Mouse (Mus musculus) erythroid progenitor cell, adult 5-6 weeks (primary cell): ENCODE measurements around the gene Exoc2. TPM values are rescaled to one million over a fixed set of nuclear protein-coding genes. Genes with fewer than 3 reads are reported as not detected.
A peak's percentile ranks its signal among the peaks of the same experiment; 100 is the strongest.

ENCODE experiments used
- ATAC-seq: replicated peaks from 2 replicates; pipeline ENCODE4 v1.8.0; 2016; ENCODE audit warnings: moderate number of reproducible peaks, mild to moderate bottlenecking, moderate TSS enrichment, inconsistent platforms; ENCODE audit not compliant: poor library complexity, low FRiP score, severe bottlenecking
- total RNA-seq, 2 experiments: library from RNA; stranded (forward) in 1 of 2; stranded (reverse) in 1 of 2; fragments of 150-400 nt in 1 of 2; fragments of 186-747, 209-891 nt in 1 of 2; gene quantifications; 2 replicates each; pipeline versions ENCODE4 v1.2.3 to v1.2.4; 2015 to 2017; ENCODE audit warnings: low replicate concordance in 2 of 2

The Exoc2 gene
- total RNA-seq, 2 experiments from 2014 or later = 29.1 to 72.9 TPM

DNA sequence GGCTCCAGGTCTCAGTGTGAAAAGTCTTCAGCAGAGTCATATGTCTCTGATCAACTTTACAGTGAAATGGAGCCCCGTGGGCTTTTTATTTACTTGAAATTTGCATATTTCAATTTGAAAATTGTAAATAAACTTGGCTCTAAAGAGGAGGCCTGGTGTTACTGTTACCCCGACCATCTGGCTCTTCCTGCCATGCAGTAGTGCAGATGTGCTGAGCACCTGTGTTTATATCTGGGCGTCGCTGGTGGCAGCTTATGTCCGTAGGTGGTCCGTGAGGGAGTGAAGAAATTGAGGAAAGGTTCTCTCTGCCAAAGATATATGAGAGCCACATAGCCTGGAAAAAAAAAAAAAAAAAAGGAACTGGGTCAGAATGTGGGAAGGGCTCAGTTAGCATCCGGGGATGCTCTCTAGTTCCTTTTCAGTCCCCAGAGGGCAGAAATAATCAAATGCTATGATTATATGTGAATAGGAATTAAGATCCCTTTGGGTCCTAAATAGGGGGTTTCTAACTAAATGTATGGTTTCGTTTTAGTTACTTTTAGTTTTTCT is 2.7 kb upstream of the Exoc2 start:
- no peak for ATAC-seq

DNA sequence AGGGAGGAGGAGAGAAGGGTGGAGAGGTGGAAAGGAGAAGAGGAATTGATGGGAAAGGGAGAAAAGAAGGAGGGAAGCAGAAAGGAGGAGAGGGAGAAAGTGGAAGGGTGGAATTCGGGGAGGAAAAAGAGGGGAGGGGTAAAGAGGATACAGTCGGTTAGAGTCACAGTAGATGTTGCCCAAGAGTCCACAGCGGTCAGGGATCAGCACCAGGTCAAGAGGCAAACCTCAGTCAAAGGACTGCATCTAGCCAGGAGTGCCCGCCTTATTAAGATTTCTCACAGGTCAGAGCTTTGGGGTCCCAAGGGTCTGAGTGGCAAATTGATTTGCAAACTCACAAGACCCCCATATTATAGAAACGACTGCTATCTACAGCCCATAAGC is 346 bp upstream of the Exoc2 start:
- no peak for ATAC-seq

DNA sequence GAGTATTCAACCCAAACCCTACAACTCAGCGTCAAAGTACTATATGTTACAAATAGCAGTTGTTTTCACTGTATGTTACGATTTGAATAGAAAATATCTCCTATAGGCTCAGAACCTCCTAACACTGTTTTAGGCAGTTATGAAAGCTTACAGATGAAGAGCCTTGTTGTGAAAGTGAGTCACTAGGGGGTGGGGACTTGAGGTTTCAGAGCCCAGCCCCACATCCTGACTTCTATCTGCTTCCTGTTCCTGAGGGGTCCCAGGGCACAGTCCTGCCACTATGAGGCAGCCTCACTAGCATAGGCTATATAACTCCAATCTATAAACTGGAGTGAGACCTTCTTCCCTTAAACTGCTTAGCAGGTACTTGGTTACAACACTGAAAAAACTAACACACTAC is 1.8 kb downstream of the Exoc2 start:
- 0 out of 2 replicates have a peak, but pooled peaks have one; percentile 21 for ATAC-seq

DNA sequence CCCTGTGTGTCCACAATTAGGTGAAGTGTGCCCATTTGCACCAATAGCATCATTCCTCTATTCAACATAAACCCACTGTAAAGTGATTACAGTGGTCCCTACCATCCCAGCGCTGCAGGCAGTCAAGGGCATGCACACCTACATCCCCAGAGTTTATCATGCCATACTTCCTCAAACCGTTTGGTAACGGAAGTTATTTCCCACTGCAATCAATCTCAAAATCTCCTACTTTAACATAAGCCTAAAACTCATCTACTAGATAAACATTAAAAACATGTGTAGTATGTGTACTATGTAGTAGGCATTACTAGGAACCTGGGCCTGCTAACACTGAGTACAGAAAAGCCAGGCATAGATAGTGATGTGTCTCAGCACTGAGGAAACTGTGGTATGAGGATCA is 2.8 kb downstream of the Exoc2 start:
- ATAC-seq = no peak

DNA sequence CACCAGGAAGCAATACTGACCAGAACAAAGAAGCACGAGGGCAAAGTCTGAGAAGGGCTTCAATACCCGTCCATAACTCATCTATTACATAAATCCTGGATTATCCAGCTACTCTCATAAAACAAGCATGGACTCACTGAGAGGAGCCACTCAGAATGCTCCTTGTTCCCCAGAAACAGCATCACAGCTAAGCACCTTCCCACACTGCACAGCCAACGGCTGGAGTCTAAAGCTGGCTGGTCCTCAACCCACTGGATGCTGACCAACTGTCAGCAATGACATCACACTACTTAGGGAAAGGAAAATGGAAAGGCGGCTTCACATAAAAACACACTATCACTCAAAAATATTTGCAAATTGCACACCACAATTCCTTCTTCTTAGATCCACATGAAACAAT is 5.6 kb downstream of the Exoc2 start:
- no peak for ATAC-seq

DNA sequence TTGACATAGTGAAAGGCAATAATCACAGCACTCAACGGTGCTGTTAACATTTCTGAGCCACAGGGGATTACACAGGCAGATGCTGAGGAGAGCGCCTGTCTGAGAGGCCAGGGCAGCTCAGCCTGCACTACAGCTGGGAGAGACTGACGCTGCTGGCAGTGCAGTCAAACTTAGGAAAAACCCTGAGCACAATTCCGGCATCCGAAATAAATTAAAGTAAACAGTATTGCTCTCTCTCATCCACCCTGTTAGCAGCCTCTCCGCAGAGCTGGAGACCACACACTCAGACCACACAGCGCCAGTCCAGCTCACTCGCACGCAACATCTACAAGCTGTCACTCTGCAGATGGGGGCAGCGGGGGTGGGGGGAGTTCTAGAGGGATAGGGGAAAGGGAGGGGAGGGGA is 7.4 kb downstream of the Exoc2 start:
- no peak for ATAC-seq

DNA sequence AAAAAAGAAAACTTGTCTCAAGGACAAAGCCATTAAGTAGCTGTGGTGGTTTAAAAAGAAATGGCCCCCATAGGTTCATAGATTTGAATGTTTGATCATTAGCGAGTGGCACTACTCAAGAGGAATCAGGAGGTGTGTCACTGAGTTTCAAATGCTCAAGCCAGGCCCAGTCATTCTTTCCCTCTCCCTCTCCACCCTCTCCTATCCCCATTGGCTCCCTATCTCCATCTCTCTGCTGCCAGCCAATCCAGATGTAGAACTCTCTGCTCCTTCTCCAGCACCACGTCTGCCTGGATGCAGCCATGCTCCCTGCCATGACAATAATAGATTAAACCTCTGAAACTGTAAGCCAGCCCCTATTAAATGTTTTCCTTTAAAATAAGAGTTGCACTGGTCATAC is 12.0 kb downstream of the Exoc2 start:
- ATAC-seq = peak; percentile 74

DNA sequence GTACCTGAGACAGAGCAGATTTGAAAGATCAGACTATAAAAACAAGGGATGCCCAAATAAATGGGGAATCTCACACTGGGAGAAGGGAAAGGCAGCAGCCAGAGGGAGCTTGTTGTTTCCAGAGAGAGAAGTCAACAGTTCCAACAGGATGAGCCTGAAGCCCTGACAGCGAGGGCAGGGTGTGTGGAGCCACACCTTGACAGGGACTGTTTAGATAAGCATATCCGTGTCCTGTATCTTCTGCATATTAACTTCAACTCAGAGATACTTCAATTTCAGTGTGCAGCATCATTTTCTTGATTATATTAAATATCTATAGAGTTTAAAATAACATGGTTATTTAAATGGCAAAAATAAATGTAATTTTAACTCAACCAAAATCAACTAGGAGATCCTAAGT is 13.2 kb downstream of the Exoc2 start:
- ATAC-seq = peak; percentile 96

DNA sequence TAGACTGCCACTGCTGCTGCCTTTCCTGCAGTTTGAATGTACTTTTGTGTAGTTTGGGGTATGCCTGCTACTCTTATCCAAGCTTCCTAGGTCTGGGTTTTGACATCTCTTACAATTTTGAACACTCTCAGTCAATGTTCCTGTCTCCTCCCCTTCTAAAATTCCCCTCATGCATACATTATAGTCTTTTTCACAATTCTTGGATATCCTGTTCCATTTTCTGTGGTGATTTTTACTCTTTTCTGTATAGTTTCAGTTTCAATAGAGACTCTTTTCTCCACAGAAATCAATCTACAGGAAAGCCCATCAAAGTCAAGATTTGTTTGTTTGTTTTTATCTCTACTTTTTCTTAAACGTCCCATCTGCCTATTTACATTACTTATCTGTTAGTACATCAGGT is 20.3 kb downstream of the Exoc2 start:
- no peak for ATAC-seq

DNA sequence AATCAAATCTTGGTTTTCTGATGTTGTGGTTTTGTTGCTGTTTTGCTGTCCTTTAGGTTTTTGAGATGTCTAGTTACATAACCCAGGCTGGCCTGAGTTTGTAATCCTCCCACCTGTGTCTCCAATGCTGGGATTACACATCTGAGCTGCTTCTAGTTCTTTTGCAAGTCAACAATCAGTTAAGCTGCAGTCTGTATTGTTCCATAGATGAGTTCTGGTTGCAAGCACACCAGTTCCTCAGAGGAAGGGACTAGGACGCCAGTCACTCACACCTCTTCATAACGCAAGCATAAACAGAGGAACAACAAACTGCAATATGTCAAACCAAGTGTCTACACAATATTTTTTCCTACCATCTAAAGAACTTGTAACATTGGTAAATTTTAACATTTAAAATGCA is 21.8 kb downstream of the Exoc2 start:
- no peak for ATAC-seq

DNA sequence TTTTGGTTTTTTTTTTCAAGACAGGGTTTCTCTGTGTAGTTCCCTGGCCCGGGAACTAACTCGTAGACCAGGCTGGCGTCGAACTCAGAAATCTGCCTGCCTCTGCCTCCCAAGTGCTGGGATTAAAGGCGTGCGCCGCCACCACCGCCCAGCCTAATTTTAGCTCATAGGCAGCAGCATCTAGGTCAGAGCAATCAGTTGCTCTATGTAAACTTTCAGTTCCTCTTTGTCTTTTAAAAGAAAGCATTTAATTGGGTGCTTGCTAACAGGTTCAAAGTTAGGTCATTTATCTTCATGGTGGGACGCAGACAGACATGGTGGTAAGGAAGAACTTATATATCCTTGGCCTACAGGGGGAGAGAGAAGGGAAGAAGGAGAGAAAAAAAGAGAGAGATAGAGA is 24.7 kb downstream of the Exoc2 start:
- no peak for ATAC-seq

DNA sequence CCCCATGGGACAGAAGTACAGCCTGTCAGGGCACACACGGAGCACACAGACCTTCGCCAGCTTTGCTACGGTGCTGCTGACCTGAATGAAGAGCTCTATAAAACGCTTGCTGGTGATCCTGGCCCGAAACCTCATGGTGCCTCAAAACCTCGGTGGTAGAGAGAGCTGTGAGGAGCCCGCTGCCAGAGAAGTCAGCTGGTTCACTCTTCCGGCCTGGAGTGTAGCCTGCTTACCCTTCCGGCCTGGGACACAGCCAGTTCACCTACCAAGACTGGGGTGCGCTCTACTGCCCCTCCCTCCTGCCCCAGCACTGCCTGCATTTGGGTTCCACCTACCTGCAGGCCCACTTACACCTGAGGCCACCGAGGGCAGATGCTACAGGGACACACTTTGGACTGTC is 26.4 kb downstream of the Exoc2 start, which contains the start of gene Hus1b:
Hus1b (minus strand) TSS at position 220 of the 400 bp plus-strand sequence.
- ATAC-seq = no peak

DNA sequence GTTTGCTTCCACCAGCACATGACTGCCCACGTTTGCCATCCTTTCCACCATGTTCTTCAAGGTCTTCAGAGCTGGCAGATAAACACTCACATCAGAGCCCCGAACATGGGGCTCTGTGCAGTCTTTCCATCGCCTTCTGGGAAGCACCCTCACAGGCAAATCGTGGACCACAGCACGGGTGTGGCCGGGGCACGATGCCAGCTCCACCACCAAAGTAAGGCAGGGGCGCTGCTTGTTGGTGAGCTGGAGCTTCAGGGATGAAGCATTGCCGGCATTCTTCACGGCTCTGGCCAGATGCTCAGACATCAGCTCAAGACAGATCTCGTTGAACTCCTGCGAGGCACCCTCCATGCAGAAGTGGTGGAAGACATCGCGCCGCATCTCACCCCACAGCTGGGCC is 26.8 kb downstream of the Exoc2 start:
- ATAC-seq = 0 out of 2 replicates have a peak, but pooled peaks have one; percentile 39

DNA sequence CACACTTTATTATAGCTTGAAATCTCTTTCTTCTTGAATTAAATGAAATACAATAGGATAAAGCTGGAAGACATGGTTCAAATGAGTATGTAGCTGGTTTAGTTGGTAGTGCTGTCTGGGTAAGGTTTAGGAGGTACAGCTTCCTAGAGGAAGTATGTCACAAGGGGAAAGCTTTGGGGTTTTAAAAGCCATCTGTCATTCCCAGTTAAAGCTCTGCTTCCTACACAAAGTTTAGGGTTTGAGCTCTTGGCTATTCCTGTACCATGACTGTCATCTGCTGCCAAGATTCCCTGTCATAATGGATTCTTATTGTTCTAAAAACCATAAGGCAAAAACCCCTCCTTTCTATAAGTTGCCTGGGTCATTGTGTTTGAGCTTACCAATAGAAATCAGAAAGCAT is 28.1 kb downstream of the Exoc2 start:
- no peak for ATAC-seq

DNA sequence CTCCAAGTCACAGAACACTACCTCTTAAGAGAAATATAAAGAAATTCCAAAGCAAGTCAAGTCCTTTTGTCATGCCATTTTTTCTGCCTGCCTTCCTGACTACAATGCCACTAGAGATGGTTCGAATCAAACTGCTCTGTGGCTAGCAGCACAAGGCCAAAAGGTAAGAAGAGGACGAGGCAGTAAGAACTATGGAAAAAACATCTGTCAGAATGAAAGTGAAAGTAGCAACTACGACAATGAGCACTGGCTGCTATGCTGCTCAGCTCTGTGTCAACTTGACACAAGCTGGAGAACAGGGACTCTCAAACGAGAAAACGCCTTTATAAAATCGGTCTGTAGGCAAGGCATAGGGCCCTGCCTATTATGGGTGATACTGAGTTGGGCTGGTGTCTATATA is 40.9 kb downstream of the Exoc2 start:
- ATAC-seq = 0 out of 2 replicates have a peak, but pooled peaks have one; percentile 13

DNA sequence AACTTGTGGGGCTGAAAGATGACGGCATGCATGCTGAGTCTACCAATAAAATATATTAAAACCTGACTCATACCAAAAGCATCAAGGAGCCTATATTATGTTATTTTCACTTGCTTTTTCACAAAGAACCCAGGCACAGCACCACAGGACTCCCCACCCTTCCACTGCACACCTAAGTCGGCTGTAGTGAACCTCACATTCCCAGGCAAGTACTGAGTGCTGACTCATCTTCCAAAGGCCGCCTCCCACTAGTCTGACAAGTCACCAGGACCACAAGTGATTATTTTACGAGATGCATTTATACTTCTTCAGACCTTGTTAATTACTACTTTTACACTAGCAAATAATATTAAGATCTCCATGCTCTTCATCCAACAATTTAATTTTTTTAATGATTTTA is 42.3 kb downstream of the Exoc2 start:
- ATAC-seq = peak; percentile 95

DNA sequence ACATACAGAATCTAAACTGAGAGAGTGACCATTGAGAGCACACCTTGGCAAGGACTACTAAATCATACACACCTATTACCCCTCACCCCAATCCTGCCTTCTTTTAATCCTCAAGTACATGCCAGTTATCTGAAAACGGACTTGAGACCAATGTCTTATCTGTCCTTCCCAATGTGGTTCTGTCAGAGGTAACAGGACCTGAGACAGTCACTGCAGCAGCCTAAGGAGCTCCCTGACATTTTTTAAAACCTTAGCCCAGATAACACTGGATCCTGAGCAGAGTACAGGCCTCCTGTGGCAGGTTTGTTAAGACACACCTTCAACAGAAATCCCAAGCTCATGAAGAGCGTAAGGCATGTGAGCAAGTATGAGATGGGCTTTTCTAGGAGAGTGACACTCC is 44.8 kb downstream of the Exoc2 start:
- ATAC-seq = no peak

DNA sequence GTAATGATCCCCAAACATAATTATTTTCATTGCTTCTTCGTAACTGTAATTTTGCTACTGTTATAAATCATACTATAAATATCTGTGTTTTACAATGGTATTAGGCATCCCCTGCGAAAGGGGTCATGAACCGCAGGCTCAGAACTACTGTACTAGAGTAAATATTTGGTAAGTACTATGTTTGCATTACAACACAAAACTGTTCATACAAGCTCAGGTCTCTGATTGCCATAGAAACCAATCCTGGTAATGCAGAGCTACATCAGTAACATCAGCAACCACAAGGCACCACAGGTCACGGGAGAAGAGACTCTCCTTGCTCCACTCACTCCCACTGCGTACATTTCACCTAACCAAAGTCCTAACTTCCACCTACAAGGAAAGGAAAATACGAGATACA is 49.6 kb downstream of the Exoc2 start:
- ATAC-seq = no peak

DNA sequence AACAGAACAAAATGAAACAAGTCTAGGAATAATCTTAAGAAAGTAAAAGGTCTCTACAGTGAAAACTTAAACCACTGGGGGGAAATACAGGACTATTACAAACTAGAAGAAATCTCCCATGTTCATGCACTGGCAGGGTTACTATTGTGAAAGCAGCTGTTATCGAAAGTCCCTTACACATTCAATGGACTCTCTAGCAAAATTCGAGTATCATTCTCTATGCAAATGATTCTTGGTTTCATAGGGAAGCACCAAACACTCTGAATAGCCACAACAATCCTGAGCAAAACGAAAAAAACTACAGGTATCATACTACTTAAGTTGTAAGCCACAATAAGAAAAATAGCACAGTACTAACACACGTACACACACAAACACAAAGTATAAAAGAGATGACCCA is 52.0 kb downstream of the Exoc2 start:
- ATAC-seq = no peak

DNA sequence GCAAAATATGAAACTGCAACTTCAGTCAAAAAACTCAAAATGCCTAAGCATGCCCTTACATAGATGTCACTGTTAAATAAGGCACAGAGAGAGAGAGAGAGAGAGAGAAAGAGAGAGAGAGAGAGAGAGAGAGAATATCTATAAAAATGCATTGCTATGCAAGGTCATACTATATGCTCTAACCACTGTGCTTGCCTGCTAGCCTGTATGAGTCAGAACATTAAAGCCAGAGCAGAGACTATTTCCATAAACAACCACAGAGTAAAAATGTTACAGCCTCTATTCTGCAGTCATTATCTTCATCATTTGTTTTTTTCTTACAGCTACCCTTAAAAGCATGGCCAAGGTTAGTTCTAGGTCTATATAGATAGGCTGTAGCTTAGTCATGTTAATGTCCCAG is 60.1 kb downstream of the Exoc2 start:
- ATAC-seq = no peak

DNA sequence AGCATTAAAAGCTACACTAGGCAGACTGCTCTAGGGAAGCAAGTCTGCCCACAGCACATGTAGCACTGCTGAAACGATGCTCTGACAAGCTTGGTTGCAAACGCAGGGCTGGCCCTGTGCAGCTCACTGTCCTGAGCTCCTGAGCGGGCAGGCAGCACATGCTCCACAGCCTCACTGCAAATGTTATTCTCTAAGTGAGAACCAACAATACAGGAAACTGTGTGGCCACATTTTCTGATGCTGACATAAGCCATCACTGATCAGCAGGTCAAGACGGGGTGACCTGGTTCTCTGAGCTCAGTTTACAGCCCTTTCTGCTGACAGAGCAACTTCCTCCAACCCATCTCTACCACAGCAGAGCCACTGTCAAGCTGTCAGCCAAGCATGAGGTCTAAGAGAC is 60.9 kb downstream of the Exoc2 start:
- no peak for ATAC-seq

DNA sequence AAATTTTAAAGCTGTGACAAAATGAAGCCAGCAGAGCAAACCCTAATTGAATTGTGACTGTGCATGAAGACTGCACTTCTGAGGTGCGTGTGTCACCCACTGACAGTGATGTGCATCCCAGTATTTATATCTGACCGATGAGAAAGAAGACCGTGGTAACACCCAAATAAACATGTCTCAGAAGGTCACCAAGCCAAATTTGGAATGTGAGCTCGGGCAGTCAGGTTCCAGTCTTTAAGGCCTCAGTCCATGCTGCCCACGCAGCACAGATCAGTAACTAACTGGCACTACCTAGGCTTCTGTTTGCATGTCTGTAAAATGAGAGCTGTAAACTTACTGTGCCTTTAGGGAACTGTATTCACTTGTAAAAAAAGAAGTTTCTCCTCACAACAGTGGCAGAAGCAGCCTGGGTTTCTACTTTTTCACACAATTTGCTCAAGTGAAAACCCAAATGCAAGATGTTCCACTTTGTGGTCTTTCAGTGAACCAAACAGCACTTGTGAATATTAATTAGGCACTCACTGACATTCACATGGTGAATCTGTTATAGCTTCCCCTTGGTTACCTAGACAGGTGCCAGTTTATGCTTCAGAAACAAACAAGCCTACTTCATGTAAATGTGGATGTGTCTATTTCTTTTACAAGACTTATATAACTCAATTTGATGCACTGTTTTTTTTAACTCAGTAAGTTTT is 61.8 kb downstream of the Exoc2 start:
- no peak for ATAC-seq
